Mouse (Mus musculus) cerebellum, adult 11 months (tissue): ENCODE measurements at regions not wholly inside any gene's neighbourhood (a gene's known extent, or its start where the extent isn't known, plus 50 kb on each side); places are given as distances from the start of the nearest gene placed in this dataset.

Experiments used
- DNase-seq: peaks from one replicate; pipeline ENCODE4 v3.0.0; 2022

DNA sequence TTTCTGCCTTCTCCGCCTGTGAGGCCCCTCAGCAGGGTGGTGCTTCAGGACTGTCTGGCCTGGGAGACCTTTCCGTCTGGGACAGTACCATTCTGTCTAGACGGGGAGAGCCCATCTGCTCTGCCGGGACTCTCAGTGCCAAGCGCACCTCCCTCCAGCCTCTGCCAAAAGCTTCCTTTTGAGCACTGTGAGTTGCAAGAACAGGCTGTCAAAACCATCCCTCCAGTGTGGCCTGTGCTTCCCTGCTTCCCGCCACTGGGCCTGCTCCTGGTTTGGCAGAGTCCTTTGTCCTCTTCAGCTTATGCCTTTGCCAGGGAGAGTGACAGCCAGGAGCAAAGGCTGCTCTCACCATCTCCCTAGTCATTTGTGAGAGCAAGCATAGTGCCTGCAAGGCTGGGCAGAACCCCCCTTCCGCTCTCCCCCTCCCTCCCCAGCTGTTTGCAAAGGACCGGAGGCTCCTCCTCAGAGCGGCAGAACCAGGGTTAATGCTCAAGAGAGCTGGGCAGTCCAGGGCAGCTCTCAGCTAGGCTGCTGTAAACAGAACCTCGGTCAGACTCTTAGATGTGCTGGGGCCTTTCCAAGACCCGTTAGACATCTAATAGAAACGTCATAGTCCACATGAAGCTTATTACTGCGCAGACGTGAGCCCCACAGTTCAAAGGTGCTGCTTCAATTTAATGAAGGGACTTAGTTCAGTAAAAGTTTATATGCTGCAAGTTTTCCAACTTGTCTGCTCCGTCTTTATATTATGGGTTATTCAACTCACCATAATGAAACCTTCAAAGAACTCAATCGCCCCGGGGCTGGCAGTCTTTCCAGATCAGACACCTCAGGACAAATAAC lies 247.2 kb downstream of the Irs2 start:
- DNase-seq = peak; percentile 43

DNA sequence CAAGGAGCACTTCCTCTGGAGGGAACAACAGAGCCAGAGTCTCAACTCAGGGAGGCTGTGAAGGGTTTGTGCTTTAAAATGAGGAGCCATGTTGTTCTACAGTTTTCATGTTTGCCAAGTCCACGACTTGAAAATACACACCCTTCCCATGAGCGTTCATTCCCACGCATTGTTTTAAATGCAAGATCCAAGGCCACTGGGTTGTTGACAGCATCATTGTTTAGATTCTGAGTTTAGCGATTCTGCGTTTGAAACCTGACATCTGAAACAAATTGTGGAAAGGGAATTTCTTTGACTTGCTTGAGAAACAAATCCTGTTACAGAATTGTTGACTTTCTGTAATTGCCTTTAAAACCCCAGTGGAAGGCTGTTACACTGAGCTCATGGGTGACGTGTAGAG lies 248.0 kb downstream of the Irs2 start:
- no peak for DNase-seq

DNA sequence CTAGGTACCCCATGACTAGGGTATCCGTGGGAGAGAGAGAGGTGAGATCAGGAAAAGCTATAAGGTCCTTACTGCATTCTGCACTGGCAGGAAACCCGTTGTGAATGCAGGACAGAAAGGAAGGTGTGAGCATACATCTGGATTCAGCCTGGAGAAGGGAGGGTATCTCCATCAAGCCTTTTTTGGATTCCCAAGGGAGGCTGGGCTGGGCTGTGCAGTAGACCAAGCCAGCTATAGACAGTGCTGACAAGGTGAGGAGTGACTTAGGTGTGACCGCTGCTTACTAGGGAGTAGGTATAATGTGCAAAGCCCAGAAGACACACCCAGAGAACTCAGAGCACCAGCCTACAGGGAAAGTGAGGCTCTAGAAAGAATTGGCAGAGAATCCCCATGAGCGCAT lies 250.1 kb downstream of the Irs2 start:
- DNase-seq = no peak

DNA sequence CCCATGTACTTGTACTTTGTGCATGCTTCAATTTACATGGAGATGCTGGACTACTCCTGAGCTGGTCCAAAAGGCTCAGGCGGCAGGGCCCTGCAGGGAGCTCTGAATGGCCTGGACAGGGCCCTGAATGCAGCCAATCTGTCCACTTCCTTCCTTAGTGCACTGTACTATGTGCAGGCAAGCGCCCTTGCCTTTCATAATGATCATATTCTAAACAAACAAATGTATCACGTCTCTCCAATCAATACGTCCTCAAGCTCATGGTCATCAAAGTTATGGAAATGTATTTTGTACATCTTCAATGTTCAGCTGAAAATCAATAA lies 253.3 kb downstream of the Irs2 start:
- DNase-seq = no peak

DNA sequence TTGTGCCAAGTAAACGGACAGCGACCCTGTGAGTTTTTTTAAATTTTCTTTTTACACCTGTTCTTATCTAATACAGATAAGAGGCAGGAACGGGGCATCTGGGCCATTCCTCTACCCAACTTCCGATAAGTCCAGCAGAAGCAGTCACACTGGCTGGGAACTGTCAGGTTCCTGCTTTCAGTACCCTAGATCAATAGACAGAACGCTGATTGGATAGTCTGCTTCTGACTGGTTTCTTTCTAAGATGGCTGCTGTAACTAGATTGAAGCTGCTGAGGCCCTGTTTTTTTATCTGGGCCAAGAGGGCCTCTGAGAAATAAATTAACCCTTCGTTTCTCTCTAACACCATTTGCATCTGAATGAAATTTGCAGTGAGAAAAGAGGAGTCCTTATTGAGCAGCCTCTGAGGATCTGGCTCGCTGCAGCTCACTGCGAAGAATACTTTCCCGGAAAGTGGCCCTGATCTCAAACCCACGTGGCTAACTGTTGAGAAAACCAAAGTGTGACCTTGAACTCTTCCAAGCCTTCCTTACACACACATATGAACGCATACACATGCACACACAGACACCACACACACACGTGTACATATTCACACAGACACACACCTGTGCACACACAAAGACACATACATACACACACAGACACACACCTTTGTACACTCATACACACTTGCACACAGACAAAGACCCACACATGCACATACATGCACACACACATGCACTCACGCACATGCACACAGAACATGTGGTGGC lies 253.8 kb downstream of the Irs2 start:
- no peak for DNase-seq

DNA sequence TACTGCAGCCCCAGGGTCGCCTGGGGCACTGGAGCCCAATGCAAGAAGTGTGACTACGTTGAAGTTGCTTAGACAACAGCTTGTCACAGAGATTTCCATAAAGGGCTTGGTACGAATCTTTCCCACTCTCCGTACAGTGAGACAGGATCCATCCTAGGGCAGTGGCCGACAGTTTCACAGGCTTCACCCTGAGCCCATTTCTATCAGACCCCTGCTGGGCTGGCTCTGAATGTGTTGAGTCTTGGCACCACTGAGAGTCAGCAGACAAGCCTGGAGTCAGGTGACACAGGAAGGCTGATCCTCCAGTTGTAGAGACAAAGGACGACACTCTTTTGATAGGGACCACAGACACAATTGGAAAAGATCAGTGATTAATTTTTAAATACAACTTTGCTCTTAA lies 255.2 kb downstream of the Irs2 start:
- no peak for DNase-seq

DNA sequence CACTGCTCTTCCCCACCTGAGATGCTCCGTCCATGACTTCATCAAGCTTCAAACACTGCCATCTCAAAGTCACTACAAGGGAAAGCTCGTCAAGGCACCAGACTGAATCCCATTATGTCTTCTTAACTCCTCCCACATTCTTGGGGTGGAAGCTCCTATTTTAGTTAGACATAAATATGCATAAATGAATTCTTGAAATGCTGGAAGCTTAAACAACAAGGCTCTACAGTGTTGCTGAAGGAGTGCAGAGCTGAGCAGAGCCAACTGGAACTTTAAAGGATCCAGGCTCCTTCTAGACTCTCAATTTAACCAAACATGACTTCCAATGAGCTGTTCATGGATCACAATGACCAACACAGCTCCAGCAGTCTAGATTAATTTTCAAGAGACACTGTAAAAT lies 261.1 kb downstream of the Irs2 start:
- DNase-seq = no peak

DNA sequence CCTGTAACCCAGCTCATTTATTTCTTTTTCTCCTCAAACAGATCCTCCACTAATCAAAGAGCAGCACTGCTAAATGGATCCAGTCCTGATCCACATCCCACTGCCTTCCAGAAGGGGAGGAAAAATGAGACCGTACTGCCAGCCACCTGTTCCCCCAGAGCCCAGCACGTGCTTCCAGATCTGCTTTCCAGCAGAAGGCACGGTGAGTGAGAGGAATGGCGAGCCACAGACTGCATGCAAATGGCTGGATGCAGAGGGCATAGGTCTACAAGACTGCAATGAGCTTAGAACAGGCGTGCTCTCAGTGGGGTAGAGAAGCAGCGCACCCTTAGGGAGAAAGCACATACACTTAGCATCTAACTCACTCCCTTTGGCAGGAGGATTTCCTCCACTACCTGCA lies 265.0 kb downstream of the Irs2 start:
- no peak for DNase-seq

DNA sequence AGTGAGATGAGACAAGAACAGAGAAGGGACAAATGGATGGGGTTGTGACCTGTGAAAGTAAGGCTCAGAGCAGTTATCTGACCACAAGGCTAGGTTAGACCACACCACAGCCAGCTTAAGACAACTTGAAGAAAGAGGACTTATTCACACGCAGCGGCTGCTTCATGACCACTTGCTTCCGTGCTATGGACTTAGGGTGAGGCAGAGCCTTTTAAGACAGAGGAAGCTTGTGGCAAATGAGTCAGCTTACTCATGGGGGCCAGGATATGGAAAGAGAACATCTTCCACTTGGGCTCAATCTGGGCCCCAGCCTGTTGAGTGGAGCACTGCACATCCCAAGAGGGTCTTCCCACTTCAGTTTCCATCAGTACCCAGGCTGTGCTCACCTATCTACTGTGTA lies 267.4 kb downstream of the Irs2 start:
- DNase-seq = no peak

DNA sequence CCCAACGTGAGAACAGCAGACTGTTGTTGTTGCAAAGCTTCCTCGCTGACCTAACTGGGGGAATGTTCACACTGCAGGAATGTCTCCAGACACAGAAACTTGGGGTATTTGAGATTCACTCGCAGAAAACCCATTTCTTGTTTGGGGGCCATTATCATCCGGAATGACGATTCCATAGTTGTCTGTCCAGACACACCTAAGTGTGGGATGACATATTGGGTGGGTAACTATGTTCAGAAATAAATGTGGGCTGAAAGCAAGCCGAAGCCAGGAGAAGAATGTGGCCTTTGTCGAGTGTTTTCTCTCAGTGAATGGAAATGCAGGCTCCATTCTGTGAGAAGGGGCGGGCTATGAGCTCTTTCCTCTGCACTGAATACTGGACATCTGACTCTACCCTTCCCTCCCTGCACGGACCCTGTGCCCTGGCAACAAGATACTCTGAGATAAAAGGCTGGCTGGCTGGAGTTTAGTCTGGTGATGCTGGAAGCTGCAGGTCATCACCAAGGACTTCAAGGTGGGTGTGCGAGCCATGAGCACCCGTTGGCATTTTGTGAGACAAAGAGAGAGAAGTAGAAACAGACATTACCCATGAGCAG lies 269.7 kb downstream of the Irs2 start:
- no peak for DNase-seq

DNA sequence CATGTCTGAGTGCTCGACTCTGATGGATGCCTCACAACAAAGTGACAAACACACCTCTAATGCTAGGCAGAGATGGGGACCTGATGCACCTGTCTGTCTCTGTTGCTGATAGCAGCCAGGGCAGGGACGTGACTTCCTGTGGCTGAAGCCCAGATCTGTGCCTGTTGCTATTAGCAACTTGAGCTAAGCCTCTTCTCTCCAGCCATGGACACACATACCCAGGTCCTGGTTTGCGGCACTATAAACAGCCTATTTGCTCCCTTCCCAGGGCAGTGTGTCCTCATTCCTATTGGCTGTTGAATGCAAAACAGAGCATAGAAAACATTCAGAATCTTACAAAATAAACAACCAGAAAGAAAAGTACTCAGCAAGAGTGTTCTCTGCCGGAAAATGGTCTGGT lies 273.5 kb downstream of the Irs2 start:
- no peak for DNase-seq

DNA sequence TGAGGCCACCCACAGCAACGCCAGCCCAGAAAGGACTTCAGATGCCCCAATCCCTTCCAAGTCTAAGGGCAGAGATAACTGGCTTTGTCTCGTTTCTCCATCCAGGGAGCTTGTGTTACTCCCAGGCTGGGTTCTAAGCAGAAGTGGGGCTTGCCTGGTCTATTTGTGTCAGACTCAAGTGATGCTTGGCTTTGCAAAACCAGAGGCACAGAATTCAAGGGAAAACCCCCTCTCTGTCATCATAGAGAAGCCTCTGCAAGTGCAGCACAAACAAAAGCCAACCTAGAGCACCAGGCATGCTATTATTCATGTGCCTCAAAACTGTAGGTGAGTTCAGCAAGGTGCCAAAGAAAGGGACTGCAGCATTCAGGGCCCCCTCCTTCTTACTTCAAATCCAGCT lies 284.9 kb downstream of the Irs2 start:
- no peak for DNase-seq

DNA sequence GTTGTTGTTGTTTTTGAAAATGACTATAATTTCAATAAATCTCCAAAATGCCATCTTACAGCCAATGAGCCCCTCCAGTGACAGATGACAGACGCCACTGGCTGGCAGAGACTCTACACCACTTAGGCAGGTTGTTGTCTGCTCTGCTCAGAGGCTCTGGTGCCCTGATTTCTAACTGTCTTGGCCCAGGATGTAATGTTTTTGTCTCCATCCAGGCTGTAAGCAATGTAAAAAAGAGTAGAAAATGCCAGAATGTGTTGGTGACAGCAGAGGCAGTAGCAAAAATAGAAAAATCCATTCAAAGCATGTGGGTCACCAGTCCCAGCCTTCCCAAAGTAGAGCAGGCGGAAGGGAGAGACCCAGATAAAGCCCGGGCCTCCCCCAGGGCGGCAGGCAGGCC lies 285.5 kb downstream of the Irs2 start:
- peak; percentile 12 for DNase-seq

DNA sequence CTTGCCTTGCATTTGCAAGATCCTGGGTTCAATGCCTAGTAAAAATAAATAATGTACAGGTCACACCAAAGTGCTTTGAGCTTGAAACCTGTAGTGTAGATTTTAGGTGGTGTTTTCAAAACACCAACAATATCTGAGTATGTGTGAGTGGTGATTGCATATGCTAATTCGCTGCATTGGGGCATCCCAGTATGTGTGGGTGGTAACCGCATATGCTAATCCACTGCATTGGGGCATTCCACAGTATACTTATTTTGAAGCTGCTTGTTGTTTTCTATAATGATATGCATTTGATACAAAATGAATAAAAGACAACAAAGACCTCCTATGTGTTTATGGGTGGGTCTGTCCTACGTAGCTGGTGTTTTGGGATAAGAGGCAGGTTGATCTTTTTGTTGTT lies 285.9 kb downstream of the Irs2 start:
- DNase-seq = no peak

DNA sequence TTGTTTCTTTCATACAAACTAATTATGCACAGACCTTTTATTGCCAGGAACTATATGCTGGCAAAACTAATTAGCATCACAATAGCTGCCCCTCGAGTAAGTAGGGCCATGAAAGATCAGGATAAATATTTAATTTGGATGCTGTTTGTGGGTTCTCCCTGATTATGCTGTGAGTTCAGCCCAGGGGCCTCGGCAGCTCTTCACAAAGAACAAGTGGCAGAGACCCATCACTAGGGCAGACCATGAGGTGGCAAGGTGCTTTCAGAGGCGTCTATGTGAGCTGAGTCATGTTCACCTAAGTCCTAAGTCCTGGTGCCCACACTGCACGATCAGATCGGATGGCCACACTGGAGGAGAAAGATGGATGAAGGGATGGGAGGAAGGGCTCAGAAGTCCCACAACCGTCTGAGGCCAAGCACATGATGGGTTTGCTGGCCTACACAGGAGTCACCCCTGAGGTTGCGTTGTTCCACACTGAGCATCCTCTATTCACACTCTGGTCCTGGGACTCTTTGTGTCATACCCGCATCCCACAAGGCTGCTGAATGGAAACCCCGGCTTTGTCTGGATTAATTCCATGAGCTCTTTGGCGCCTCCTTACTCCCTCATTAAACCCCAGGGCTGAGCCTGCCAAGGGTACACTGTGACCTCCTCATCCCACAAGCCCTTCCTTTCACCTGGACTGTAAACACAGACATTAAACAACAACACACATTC lies 287.0 kb downstream of the Irs2 start:
- DNase-seq = no peak

DNA sequence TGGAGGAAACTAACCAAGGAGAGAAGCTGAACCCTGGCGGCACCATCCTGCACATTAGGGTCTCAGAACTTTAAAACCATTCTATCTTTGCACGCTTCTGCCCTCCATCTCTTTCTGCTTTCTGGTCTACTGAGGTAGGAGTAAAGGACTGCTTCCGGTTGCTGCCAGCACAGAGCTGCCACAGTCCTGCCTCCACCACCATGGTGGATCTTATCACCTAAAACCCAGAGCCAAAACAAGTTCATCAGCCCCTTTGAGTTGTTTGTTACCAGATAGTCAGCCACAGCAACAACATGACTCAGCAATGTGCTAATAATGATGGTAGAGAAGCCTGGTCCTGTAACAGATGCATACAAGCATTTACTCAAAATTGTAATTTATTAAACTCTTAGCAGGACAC lies 287.9 kb downstream of the Irs2 start:
- no peak for DNase-seq

DNA sequence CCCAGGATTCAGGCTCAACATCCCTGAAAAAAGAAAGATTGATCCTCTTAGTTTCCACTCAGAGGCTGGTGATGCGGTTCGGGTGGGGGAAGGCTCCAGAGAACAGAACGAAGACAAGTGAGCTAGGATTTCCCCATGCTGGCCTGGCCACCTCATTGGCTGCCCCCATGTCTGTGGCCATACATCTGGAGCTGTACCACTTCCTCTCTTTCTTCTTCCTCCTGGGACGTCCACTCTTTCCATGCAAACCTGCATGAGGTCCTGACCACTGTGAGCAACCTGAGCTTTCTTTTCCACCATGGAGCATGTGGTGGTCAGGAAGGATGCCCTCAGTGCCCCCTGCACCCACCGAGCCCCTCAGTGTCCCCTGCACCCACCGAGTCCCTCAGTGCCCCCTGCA lies 288.8 kb downstream of the Irs2 start:
- no peak for DNase-seq

DNA sequence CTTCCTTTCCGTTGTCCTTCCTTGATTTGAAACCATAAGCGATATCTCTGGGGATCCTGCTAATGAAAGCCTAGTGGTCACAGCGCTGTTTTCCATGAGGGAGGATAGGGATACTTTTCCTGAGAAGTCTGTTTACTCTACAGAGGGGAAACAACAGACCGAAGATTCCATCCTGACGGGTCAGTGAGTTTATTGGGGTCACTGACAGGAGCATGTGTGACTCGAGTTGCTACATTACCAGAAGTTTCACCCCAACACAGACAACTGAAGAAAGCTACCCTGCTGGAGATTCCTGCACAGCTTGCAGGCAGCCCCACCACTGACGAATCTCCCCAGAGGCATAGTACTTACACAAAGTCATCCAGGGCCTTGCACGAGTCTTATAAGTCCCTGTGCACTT lies 291.0 kb downstream of the Irs2 start:
- no peak for DNase-seq

DNA sequence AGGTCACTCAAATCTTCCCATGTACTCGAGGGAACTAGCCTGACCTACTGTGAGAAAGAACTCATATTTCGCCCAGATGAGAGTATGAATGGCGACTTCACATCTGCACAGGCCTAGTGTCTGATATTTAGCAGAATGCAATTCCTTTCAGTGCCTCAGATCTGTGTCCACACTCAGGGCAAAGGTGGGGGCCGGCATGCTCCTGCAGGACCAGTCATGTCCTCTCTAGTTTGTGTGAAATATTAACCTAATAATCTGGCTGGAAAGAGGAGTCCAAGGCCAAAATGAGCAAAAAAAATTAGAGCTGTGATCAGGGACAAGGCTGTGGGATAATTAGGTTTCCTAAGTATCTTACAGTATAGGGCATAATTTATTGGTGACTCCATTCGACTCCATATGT lies 292.1 kb downstream of the Irs2 start:
- no peak for DNase-seq

DNA sequence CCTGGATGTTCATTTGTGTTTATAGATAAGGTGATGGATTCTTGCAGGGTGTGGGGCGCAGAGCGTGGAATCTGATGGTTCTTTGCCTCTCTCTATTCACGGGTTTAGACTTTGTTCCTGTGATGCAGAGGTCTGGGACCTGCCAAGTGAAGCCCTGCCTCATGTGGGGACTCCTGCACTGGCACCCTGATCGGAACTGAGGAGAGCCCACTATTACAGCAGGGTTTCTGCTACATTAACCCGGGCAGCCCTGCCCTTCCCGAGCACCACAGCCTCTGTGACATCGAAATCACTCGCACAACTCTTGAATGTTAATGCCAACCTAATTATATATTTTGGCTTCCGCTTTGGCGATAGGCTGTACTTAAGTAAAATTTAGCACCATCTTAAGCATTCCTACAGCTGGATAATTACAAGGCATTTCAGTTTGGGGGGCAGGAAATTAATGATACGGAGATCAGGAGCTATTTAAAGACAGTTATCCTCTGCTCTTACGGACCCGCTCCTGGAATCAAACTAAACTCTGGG lies 294.7 kb downstream of the Irs2 start:
- no peak for DNase-seq

DNA sequence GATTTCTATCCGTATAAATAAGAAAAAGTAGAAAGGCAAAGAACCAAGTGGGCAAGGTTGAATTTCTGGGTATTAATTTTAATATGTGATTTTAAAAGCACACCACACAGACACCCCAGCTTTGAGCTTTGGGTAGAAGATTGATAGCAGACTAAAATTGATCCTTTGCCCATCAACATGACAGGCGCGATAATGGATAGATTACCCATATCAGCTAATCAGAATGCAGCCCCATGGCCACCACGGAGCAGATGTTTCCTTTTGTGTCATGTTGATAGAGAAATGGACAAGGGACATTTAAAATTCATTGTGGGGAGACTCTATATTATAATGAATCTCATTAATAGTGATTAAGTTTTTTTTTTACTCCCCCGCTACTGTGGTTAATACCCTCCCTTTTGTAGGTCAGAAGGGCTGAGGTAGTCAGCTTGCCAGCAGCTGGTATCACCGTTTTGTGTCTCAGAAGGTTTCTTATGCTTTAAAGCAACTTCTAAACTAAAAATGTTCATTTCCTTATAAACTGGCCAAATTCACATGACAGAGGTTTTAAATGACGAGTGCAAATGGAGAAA lies 296.1 kb downstream of the Irs2 start:
- DNase-seq = no peak

DNA sequence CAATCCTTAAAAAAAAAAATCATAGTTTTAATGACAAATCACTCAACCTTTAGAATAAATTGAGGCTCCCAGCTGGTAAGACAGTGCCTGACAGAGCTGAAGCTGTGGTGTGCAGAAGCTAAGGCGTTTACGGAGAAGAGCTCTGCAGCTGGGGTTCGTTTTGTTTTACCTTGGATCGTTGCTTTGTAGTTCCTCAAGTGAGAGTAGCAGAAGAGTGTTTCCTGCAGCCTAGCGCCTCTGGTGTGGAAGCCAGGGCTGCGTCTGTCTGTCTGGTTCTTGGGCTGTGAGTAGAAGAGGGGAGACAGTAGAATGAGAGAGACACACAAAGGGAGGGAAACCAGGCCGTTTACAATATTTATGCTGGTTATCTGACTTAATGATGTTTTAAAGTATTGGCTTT lies 296.8 kb downstream of the Irs2 start:
- no peak for DNase-seq

DNA sequence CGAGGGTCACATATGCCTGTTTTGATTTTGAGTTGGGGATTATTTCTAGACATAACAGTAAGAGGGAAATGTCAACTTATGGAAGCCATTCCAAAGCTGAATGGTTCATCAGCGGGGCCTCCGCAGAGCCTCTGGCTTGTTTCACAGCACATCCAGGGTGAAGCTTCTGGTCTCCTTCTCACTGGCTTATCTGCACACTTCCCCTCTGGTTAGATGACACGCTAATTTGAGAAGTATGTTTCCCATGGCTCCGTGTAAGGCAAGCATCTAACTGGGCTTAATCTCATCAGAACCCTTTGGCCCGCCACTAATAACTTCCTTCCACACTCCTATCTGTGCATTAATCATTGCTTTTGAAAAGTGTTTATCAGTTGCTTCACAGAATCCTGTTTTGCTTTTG lies 299.7 kb downstream of the Irs2 start:
- DNase-seq = no peak
